Mouse (Mus musculus) erythroblast, embryonic 14.5 days (primary cell): ENCODE measurements around the gene Ccdc137. TPM values are rescaled to one million over a fixed set of nuclear protein-coding genes. Genes with fewer than 3 reads are reported as not detected.
"Not testable (repeated sequence)": the region's sequence is repeated elsewhere in the genome, so short reads cannot be mapped to it uniquely, and the experiment has no call there.

Experiments used
- H3K27me3 ChIP-seq: 2 replicates; pipeline ENCODE4 v1.6.1; 2012; ENCODE audit warnings: inconsistent platforms; ENCODE audit not compliant: control insufficient read depth
- H3K36me3 ChIP-seq: 2 replicates; pipeline ENCODE4 v1.6.1; 2012; ENCODE audit warnings: mild to moderate bottlenecking, inconsistent platforms; ENCODE audit not compliant: control insufficient read depth
- H3K4me1 ChIP-seq: 2 replicates; pipeline ENCODE4 v1.6.1; 2012; ENCODE audit warnings: inconsistent platforms; ENCODE audit not compliant: control insufficient read depth
- H3K4me3 ChIP-seq: replicated peaks from 2 replicates; pipeline ENCODE3; 2012; ENCODE audit warnings: moderate library complexity, mild to moderate bottlenecking, inconsistent platforms
- H3K9me3 ChIP-seq: 2 replicates; pipeline ENCODE4 v1.6.1; 2012; ENCODE audit warnings: low read length, inconsistent platforms, mixed read lengths; ENCODE audit not compliant: control insufficient read depth
- GATA1 ChIP-seq: IDR thresholded peaks from 2 replicates; pipeline ENCODE4 v1.6.1; 2012; ENCODE audit warnings: low read length, inconsistent platforms, mixed read lengths
- TAL1 ChIP-seq: IDR thresholded peaks from 3 replicates; pipeline ENCODE4 v1.6.1; 2012; ENCODE audit warnings: low read length, inconsistent platforms, mixed read lengths
- polyA plus RNA-seq: library from polyadenylated mRNA; stranded (reverse); fragments of >175 nt; gene quantifications from 2 replicates; pipeline ENCODE4 v1.2.3, GENCODE M21; 2012

Ccdc137 gene
- 0.75 and 1.4 TPM in 2 replicates for polyA plus RNA-seq

GRCm38 (mm10) chr11:120457772-120458751 is at the start of gene Ccdc137, which contains the start of gene Oxld1:
Gene Ccdc137 (plus strand): TSS chr11:120458115.
Gene Oxld1 (minus strand): TSS chr11:120458068.
- no peaks in the 10 kb centered on the region for H3K27me3 ChIP-seq
- peak within 1 kb of the TSS; percentile 76 for H3K4me3 ChIP-seq
- no peaks in the 10 kb centered on the region for H3K9me3 ChIP-seq
- H3K36me3 ChIP-seq = peaks cover 53% of the 10 kb centered on the region
- peaks cover 63% of the 10 kb centered on the region for H3K4me1 ChIP-seq
- TF ChIP-seq GATA1 (no peak), TAL1 (no peak)

- H3K4me1 ChIP-seq, H3K4me3 ChIP-seq, H3K9me3 ChIP-seq, H3K27me3 ChIP-seq: not testable (repeated sequence)
- H3K36me3 ChIP-seq = peaks cover 98% of the 10 kb centered on the region
Measured at GRCm38 (mm10) chr11:120413621-120414020, 44.3 kb upstream of the Ccdc137 start.

- Histone ChIP-seq H3K36me3 (peaks cover 97% of the 10 kb centered on the region), H3K4me1 (no peaks in the 10 kb centered on the region; the same call in 1 of the 2 replicates), H3K9me3 (no peaks in the 10 kb centered on the region), H3K4me3 (no peak overlapping the region), H3K27me3 (no peaks in the 10 kb centered on the region)
- no peak for TF ChIP-seq GATA1
- TF ChIP-seq TAL1 = no peak
Measured at GRCm38 (mm10) chr11:120417852-120418251, 40.1 kb upstream of the Ccdc137 start.

- TF ChIP-seq TAL1 = no peak
- H3K36me3 ChIP-seq = peaks cover 97% of the 10 kb centered on the region
Measured at GRCm38 (mm10) chr11:120418592-120418991, 39.3 kb upstream of the Ccdc137 start.

GRCm38 (mm10) chr11:120422651-120423568 is 35.0 kb upstream of the Ccdc137 start:
- Histone ChIP-seq H3K9me3 (no peaks in the 10 kb centered on the region), H3K4me3 (no peak overlapping the region), H3K4me1 (peaks cover 6% of the 10 kb centered on the region), H3K27me3 (no peaks in the 10 kb centered on the region), H3K36me3 (peaks cover 96% of the 10 kb centered on the region)
- TF ChIP-seq GATA1 (no peak), TAL1 (no peak)

More at GRCm38 (mm10) chr11:120418592-120418991, 39.3 kb upstream of the Ccdc137 start:
- H3K4me3 ChIP-seq = no peak overlapping the region
- no peaks in the 10 kb centered on the region for H3K9me3 ChIP-seq
- H3K4me1 ChIP-seq = no peaks in the 10 kb centered on the region; the same call in 1 of the 2 replicates
- H3K27me3 ChIP-seq = no peaks in the 10 kb centered on the region

- peaks cover 96% of the 10 kb centered on the region for H3K36me3 ChIP-seq
Measured at GRCm38 (mm10) chr11:120423569-120424295, 34.2 kb upstream of the Ccdc137 start.

GRCm38 (mm10) chr11:120426727-120427126 is 31.2 kb upstream of the Ccdc137 start:
- H3K36me3 ChIP-seq = peaks cover 95% of the 10 kb centered on the region
- no peak overlapping the region for H3K4me3 ChIP-seq
- H3K4me1 ChIP-seq = peaks cover 6% of the 10 kb centered on the region
- no peaks in the 10 kb centered on the region for H3K27me3 ChIP-seq
- TF ChIP-seq GATA1 = no peak
- no peak for TF ChIP-seq TAL1
- no peaks in the 10 kb centered on the region for H3K9me3 ChIP-seq

More at GRCm38 (mm10) chr11:120423569-120424295, 34.2 kb upstream of the Ccdc137 start:
- peaks cover 6% of the 10 kb centered on the region for H3K4me1 ChIP-seq
- TF ChIP-seq GATA1 (no peak), TAL1 (no peak)
- no peak overlapping the region for H3K4me3 ChIP-seq
- no peaks in the 10 kb centered on the region for H3K9me3 ChIP-seq
- no peaks in the 10 kb centered on the region for H3K27me3 ChIP-seq

- H3K27me3 ChIP-seq = no peaks in the 10 kb centered on the region
- H3K4me3 ChIP-seq = peak within 1 kb of the TSS; percentile 74
- no peaks in the 10 kb centered on the region for H3K9me3 ChIP-seq
- H3K4me1 ChIP-seq = peaks cover 22% of the 10 kb centered on the region
- TF ChIP-seq GATA1 (no peak), TAL1 (no peak)
- H3K36me3 ChIP-seq = peaks cover 40% of the 10 kb centered on the region
Measured at GRCm38 (mm10) chr11:120437152-120437856, 20.6 kb upstream of the Ccdc137 start, which contains the start of gene Nploc4. Gene Nploc4 (minus strand): TSS chr11:120437708.
